Mouse (Mus musculus): ENCODE data around the gene Gm27021.
"Not testable (repeated sequence)": the region's sequence is repeated elsewhere in the genome, so short reads cannot be mapped to it uniquely, and the experiment has no call there.

Gene Gm27021

DNA sequence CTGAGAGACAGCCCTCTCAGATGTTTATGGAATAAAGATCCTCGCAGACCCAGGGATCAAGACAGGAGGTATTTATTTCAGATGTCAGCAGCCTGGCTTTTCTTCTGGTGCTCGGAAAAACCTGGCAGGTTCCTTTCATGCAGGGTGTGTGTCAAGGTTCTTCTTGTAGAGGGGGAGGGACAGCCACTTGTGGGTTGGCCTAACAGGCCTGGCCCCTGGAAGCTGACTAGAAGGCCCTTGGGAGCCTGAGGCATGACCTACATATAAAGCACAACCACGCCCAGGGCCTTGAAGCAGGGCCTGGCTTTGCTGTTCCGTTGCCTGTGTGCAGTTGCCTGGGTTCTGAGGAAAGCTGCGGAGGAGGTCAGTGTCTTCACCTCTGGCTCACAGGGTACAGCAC, 17.2 kb upstream of the Gm27021 start:
- no peak for DNase-seq

DNA sequence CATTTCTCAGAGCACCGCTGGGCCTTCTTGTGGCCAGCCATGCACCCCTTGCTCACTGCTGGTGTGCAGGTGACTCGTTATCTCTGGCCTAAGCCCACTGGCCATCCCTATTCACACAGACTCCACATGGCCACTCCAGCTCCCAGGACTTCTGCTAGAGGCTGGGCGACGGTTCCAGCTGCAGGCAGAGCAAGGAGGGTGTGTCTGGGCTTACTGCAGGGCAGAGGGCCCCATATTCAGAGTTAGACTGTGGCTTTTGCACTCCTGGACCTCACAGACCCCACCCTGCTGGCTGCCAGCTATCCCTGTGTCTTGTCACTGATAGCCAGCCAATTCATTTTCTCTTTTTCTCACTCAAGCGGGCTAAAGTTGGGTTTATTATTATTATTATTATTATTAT, 16.2 kb upstream of the Gm27021 start:
- no peak for DNase-seq

DNA sequence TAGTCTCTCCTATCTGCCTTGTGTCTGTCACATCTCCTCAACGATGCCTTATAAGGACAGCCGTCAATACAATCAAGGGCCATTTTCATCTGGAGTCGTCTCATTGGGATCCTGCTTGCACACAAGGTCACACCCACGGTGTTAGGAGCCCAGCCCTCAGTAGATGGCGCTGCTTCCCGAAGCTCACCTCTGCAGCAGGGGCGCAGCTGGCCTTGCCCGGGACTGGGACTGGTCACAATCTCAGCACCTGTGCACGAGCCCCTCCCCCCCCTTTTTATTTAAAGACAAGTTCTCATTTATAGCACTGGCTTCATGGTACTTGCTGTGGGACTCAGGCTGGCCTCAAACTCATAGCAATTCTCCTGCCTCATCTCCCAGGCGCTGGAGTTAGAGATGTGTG, 15.7 kb upstream of the Gm27021 start:
- peak; percentile 45 for DNase-seq

DNA sequence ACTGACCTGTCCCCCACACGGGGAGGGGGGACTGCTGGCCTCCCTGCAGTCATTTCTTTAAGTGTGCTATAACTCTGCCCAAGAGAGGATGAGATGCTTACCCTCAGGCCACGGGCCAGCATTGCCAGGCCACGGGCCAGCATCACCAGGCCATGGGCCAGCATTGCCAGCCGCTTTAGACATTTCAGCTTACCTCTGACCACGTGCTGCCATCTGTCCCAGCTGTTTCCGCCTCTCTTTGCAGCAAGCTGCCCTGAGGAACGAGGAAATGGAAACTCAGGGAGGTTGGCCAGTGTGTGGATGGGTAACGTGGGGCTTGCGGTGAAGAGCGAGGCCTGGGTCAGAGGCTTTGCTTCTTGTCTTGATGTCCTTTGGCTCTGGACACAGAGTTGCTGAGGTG, 13.2 kb upstream of the Gm27021 start:
- no peak for DNase-seq

DNA sequence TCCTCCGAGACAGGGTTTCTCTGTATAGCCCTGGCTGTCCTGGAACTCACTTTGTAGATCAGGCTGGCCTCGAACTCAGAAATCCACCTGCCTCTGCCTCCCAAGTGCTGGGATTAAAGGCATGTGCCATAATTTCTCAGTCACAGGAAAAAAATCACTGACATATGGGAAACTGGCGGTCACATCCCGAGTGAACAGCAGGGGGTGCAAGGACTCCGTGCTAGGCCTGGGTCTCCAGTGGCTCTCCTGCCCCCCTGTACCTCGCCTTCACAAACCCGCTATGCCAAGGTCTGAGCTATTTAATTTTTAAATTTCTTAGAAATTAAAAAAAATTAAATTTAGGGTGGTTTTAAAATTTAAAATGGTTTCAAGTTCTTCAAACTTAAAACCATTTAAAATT, 12.5 kb upstream of the Gm27021 start:
- DNase-seq = not testable (repeated sequence)

DNA sequence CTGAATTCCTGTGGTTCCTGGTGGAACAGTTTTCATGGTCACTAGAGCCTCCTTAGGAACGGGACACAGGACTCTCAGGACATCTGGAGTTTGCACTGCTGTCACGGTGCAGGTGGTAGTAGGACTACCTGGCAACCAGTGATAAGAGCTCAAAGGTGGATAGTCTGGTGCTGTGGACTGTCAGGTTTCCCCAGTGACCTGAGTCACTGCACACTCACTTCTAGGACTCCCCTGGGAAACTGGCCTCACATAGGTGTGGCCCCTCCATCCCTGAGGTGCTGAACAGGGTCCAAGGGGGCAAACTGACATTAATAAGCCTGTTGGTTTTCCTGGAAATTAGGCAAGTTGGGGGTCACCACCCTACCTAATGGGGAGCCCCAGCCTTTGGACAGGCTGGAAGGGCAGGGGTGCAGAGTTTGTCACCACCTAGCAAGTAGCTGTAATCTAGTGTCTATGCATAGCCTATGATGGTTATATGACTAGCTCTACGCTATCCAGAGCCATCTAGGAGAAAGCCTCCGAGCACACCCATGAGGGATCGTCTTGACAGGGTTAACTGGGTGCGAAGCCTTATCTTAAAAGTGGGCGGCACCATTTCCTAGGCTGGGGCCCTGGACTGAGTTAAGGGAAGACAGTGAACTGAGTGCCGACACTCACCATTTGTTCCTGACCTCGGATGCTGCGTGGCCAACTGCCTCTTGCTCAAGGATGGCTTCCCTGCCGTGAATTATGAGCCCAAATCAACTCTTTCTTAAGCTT, 11.9 kb upstream of the Gm27021 start:
- no peak for DNase-seq

DNA sequence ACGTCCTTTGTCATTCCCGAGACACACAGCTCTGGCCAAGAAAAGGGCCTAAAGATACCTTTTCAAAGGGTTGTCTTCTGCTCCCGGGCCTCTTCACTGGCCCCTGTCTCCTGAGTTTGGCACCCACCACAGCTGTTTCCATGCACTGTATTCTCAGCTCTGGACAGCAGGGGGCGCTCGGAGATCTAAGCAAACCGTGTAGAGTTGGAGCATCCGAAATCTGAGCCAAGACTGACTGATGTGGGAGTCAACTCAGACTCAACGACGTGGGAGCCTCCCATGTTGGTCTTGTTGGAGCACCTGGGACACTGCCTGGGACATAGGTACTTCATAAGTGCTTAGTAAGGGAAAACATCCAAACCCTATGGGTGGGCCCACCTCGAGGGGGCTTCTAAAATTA, 10.6 kb upstream of the Gm27021 start:
- peak; percentile 73 to 83 for DNase-seq

DNA sequence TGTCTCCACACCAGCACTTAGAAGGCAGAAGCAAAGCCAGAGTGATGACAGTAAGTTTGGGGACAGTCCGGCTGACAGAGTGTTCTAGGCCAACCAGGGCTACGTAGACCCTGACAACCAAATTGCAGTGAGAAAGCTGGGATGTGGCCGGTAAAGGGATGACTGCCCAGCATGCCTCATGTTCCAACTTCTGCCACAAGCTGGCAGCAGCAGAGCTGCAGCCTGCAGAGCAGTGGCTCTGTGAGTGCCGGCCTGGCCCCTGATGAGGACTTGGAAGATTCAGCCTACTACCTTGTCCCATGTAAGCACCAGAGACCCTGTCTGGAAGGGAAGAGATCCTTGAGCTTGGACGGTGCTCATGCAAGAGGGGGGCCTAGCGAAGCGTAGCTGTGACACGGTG, 7.8 kb upstream of the Gm27021 start:
- no peak for DNase-seq

DNA sequence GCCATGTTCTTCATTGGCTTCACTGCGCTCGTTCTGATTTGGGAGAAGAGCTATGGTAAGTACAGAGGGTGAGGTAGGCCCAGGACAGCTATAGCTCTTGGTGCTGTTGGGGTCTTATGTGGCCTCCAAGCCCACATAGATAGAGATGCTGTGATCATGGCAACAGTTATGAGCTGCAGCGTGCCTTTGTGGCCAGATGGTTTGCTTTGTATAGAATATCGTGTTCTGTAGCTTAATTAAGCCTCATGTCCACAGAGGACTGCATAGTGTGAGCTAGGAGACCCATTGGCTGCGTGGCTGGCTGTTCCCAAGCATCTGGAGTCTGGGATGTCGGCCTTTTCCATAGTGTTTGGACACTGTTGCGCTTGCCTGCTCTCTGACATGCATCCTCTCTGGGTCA, 5.4 kb upstream of the Gm27021 start:
- no peak for DNase-seq

DNA sequence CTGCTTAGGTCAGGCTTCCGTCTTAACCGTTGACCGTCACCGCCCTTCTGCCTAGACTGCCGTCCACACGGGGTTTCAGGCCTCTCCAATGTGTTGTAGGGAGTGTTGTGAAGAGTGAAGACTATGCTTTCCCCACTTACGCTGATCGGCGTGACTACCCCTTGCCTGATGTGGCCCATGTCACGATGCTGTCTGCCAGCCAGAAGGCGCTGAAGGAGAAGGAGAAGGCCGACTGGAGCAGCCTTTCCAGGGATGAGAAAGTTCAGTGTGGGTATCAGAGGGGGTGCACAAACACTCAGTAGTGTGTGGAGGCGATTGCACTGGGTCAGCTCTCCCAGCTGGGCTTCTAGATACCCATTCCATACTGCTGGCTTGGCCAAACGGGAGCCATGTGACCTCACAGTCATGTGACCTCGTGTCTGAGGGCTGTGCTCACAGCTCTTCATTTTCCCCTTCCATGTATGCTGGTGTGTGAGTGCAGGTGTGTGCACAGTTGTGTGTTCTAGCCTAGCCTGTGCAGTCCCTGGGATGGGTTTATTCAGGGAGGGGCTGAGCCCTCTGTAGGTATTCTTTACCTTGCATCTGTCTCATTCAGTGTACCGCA, 4.8 kb upstream of the Gm27021 start:
- DNase-seq = no peak

DNA sequence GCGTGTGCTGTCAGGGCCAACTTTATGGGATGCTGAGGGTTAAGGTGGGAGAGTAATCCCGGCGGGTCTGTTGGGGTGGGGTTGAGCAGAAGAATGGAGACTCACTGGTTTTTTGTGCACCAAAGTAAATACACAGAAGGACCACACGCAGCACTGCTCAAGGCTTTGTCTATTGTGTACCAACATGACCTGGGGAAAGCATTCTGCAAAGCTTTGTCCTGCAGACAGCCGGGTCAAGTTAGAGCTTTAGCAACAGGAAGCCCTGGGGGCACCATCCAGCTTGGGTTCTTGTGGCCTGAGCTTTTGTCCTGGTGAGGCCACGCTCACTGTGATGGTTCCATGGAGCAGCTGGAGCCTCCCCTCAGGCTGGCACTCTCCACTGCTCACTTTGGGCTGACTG, 3.9 kb upstream of the Gm27021 start:
- no peak for DNase-seq

DNA sequence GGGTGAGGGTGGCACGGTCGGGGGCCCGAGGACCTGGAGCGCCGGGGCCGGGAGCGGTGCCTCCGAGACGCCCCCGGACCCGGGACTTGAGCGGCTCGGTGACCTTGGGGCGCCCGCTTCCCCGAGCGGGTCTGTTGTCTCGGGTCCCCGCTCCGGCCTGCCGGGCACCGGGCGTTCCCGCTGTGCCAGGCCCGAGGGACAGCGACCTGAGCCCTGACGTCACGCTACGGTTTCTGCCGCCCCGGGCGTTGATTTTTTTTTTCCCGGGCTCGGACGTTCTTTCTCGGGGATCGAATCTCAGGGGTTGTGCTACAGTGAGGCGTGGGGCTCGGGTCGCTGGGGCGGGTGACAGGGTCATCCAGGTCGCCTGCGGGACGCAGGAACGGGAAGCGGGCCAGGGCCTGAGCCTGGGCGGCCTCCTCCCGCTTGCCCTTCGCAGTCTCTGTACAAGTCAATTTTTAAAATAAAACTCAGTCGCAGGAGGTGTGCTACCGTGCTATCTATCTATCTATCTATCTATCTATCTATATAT, 561 bp upstream of the Gm27021 start, which contains the start of gene Emc8:
TSS of gene Emc8 (minus strand) at position 200 of the 532 bp plus-strand sequence.
- DNase-seq = no peak

DNA sequence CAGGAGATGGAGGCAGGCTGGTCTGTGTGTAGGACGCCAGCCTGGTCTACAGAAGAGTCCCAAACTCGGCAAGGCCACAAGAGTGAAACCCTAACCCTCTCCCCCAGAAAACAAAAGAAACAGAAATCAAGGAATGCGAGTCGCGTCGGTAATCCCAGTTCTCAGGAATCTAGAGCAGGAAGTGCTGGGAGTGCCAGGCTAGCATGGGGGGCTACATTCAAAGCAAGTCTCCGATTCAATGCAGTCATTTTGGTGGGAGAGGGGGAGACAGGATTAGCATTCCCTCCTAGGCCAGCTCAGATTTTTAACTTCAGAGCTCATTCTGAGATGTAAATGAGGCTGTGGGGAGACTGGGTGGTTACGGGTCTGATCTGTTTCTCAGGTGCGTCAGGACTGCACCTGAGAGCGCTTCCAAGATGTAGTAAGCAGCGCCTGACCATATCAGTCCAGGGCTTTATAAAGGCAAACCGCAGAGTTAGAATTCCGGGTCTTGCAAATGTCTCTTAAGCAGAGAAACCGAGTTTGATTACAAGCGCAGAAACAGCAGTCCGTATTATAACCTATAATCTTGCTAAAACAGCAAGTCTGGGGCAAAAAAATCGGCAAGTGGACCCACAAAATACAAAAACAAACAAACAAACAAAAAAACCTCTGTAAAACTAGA, 940 bp downstream of the Gm27021 start:
- no peak for DNase-seq

DNA sequence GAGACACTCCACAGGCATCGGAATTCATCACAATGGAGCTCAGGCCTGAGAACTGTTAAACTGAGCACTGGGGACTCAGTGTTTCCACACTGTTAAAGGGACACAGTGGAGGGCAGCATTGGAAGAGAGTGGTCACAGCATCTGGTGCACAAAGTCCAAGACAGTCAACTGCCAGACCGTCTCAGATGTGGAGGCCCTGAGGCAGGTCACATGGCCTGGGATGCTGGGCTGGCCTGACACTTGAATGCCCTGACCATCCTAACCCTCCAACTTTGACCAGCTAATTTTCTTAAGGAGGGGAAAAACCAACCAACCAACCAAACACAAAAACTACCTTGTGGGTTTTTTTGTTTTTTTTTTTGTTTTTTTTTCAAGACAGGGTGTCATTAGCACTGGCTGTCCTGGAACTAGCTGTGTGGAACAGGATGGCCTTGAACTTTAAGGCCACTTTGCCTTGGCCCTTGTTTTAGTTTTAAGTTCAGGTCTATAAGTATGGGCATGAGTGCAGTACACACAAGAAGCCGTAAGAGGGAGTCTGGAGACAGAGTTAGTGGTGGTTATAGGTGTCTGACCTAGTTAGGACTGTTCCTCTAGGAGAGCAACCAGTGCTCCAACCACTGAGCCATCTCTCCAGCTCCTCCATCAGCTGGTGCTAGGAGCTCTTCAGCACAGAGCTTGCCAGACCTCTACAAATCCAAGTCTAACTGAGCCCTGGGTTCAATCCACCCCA, 2.0 kb downstream of the Gm27021 start:
- DNase-seq = no peak

DNA sequence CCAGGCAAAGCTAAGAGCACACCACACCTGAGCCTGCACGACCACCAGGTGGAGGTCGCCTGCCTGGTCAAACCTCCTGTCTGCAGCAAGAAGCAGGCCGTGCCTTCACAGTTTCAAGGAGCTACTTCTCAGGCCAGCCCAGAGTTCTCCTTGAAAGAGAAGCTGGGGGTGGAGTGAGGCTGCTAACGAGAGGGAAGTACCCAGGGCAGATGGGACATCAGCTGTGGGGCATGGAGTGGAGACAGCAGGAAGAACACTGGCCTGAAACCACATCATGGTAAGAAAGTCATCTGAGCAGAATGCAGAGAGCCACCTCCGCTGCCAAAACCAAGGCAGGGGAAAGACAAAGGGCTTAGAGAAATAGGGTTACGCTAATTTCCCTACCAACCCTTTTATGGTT, 3.3 kb downstream of the Gm27021 start:
- DNase-seq = no peak

DNA sequence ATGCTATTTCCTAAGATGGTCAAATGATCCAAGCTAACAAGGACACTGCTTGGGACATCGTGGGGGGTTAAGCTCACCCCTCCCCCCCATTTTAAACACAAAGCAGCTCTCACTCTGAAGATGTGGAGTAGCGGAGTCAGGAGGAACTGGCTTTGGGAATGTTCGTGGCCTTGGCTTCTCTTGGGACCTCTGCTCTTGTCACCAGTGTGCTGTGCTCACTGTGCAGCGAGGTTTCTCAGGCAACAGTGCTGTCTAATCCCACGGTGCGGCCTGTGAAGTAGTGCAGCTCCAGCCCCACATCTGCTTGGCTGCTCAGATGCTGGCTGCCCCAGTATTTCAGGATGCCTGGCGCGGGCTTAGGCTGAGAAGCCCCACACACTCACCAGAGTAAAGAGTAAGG, 10.5 kb downstream of the Gm27021 start:
- DNase-seq = no peak

DNA sequence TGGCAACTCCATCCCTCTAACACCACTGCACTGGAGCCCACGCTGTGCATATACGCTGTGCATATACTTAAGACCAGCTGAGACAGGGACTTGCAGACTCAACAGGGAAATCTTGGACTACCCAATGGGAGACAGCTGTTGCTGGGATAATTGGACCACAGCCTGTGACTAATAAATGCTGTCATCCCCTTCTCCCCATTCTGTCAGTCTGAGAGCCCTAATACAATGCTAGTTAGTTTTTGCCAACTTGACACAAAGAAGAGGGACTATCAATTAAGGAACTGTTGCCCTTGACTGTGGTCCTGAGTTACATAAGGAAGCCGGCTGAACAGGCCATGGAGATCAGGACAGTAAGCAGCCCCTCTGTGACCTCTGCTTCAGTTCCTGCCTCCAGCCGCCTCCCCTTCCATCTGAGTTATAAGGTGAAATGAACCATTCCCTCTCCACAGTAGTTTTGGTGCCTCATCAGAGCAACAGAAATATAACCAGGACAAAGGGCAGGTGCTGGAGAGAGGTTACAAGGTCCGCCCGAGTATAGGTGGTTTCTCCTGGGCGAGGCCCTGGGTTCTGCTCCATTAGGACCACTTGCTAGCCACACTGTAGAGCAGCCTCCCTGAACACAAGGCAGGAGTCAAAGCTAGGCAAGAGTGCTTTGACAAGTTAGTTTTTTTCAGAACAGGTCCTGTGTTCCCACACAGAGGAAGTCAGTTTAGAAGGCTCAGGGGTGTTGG, 11.4 kb downstream of the Gm27021 start:
- no peak for DNase-seq

DNA sequence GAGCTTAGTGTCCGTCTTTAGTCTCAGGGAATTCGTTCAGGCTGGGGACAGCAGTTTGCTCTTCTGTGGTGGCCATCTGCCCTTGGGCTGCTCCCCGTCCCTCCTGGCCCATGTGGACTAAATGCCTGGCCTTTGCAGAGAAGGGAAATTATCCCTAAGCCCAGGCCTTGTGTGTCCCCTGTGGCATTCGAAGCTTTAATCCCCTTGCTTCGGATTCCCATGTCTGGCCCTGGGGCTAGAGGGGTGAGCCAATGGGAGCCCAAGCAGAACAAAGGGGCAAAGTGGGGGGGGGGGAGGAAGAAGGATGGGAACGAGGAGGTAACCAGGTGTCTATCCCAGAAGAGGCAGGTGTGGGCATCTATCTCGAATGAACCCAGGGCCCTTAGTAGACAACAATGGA, 20.3 kb downstream of the Gm27021 start, which contains the start of gene 1190005I06Rik:
TSS of gene 1190005I06Rik (minus strand) at position 101 of the 400 bp plus-strand sequence.
- no peak for DNase-seq

DNA sequence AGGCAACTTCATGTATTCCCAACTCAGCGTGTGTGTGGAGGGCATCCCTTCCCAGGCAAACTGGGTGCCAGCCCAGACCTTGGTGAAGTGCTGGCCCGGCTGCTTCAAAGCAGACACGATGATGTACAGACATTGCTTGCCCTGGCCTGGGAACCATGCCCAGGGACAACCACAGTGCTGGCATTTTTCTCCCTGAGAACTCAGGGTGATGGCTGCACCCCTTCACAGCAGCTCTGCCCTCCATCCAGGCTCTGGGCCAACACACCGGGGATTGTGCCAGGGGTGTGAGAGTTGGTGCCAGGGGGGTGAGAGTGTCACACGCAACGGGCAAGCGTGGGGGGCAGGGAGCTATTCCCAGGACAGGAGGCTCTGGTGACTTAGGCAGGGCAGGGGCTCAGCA, 23.2 kb downstream of the Gm27021 start:
- DNase-seq = peak; percentile 56 to 57

DNA sequence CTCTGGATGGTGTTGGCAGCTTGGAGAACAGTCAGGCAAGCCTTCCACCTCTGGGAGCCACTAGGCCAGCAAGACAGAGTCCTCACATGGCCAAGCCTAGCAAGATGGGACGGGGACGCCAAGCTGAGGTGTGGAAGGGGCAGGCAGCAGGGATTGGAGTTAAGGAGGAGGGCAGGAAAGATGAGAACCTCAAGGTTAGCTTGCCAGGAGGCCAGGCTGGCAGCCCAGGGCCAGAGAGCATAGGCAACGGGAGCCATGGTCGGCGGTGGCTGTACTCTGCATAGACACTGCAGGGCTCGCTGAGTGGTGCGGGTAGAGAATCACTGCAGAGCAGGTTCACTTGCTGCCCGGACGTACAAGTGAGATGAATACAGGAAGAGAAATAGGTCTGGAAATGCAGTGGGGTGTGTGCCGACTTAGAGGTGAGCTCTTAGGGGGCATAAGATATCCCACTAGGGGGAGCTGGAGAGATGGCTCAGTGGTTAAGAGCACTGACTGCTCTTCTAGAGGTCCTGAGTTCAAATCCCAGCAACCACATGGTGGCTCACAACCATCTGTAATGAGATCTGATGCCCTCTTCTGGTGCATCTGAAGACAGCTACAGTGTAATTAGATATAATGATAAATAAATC, 25.7 kb downstream of the Gm27021 start:
- DNase-seq = no peak

DNA sequence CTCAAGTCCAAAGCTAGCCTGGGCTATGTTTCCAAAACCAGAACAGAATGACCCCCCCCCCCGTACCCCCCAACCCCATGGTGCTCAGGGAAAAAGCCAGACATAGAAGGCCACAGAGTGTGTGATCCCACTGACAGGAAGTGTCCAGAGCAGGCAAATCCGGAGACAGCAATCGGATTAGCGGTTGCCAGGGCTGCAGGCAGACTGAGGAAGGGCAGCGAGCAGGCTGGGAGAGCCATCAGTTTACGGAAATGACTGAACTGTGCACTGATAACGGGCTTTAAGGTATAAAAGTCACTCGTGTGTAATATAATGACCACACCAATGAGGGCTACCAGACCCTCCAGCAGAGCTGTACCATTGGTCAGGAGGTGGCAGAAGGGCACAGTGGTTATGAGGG, 26.6 kb downstream of the Gm27021 start:
- no peak for DNase-seq

DNA sequence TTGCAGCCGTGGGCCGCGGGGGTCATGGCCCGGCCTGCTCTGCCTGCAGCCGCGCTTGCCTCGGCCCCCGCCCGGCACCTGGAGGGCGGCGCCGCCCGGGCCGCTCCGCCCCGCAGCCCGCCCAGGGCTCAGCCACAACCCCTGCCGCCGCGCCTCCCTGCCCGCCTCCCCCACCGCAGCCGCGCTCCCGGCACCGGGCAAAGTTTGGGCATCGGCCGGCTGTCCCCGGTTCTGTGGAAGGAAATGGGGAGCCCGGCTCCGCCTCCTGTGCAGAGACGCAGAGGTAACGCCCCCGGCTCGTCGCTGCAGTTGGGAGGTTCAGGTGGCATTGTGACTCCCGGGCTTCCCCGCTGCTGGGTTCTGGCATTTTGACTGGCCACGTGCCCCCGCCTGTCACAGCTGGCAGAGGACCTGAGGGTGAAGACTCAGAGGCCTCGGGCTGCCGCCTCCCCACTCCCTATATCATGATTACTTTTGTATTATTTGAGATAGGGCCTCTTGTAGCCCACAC, 33.5 kb downstream of the Gm27021 start:
- peak; percentile 35 to 36 for DNase-seq
